Mouse (Mus musculus) gastrocnemius, postnatal 4 days (tissue): ENCODE results near the gene Repin1. TPM values are rescaled to one million over a fixed set of nuclear protein-coding genes. Genes with fewer than 3 reads are reported as not detected.

Source experiments
- DNase-seq, 2 experiments: peaks; one replicate each; pipeline ENCODE4 v3.0.0; 2021 to 2022; ENCODE audit warnings: low spot score in 2 of 2, mixed read lengths in 2 of 2
- long read RNA-seq, 2 experiments: library from polyadenylated mRNA; stranded (forward); transcript quantifications; one replicate each; pipeline ENCODE4 v2.0.0; 2021
- total RNA-seq, 2 experiments: library from RNA; stranded (reverse); gene quantifications; 2 replicates each; pipeline ENCODE4 v1.2.3; 2021

Gene Repin1
- 10 to 100 TPM; 29.1 to 31.9 TPM for total RNA-seq
- long read RNA-seq, experiment 1, transcript Repin1-201 (3 exons, 3,145 nt) = major isoform, 11 of 31 reads
- long read RNA-seq, experiment 1, partial matches to known transcripts = 1 of 31 reads
- long read RNA-seq, experiment 1, other reads (novel, unspliced or antisense) = 9 of 31 reads
- long read RNA-seq, experiment 2, transcript Repin1-204 (3 exons, 3,057 nt) = minor isoform, 5 of 31 reads
- long read RNA-seq, experiment 2, transcript Repin1-201 (3 exons, 3,145 nt) = major isoform, 7 of 31 reads
- long read RNA-seq, experiment 2, partial matches to known transcripts = 6 of 31 reads
- long read RNA-seq, experiment 2, other reads (novel, unspliced or antisense) = 8 of 31 reads

DNA sequence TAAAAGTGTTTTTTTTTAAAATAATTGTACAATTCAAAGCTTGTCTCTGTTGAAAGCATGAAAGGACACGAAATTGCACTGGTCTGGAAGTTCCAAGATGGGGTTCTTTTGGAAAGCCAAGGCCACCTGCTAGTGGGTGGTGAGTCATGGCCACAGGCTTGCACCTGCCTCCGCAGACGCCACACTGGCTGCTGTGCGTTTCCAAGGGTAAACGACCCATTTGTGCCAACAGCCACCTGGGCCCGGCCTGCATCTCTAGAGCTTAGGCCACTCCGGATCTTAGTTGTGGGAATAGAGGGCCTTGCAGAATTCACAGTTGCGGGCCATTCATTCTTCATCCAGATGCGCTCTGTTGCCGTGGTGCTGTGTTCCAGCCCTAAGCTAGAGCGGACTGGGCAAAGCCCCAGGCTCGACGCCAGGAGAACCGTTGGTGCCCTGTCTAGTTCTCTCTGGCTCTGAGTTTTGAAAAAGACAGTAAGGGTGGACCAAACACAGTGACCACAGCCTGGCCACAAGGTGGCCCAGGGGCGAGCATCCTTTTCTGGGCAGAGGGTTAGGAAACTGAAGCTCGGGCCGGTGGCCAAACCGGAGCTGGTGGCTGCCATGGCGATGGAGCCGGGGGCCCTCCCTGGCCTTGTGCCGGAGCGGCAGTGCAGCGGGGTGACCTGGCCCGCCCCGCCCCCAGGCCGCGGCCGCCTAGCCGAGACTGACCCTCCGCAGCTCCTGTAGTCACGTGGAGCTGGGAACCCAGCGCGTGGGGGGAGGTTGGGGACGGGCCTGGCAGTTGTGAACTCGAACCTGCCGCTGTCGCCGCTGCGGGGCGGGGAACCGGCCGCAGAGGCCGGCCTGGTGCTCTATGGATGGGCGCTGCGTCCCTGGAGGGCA lies at the start of gene Repin1, which contains the start of gene Gm44965:
Gene Repin1, plus strand, starts transcription at position 726 of the 885 bp plus-strand sequence.
Gene Gm44965, plus strand, starts transcription at position 784 of the 885 bp plus-strand sequence.
- DNase-seq = peak; percentile 90 to 96

DNA sequence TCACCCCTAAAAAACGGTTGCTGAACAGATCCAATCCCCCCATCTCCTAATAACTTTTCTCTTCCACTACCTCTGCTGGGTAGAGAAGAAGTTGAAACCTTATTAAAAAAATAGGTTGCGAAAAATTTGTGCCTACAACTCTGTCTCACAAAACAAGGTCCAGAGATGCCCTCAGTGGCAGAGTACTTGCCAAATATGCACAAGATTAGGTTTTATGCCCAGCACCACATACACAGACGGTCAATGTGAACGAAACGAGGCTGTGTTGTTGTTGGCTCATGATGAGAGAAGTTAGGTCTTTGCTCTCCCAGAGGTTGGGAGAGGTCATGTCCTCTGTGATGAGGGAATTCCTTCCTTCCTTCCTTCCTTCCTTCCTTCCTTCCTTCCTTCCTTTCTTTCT lies 48.4 kb upstream of the Repin1 start:
- no peak for DNase-seq

DNA sequence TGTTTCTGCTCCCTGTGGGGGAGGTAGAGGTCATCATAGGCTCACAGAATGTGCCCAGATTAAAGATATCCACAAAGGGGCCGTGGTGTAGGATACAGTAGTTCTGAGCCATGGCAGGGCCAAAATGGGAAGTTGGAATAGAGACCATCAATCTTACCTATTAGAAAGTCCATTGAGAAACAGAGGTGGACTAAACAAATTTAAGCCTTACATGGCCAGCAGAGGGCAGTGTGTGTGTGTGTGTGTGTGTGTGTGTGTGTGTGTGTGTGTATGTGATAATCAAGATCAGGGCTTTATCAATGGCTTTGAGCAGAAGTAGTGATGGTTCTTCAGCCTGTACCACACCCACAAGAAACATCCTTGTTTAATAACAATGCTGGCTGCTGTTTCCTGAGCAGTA lies 47.4 kb upstream of the Repin1 start:
- no peak for DNase-seq

DNA sequence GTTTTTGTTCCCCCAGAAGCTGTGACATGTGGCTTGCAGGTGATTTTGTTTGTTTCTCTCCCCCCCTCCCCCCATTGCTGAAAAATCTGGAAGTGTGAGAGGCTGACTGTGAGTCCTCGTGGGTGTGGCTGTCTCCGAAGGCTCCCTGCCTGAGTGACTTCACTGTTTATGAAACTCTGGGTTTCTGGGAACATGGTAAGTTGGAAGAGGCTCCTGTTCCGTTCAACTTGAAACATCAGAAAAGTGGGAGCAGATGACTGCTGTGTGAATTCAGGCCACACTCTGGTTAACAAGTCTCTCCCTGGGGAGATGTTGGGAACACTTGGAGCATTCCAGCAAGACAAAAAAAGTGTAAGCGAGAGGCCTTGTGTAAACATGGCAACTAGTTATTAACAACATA lies 46.8 kb upstream of the Repin1 start:
- DNase-seq = no peak

DNA sequence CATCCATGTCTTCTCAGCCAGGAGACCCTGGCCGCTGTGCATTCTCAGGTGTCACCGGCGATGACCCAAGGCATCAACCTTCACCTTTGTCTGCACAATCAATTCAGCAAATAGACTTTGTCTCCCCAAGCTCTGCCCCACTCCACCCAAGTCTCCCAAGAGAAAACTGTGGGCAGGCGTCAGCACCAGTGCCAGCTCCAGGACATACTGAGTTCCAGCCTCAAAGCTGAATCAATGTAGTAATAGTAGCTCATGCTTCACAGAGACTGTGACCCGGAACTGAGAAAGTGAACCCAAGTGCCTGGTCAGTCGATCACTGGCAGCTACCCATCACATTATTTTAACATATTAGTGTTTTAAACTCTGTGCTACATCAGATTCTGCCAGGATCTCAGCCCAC lies 45.4 kb upstream of the Repin1 start:
- DNase-seq = no peak

DNA sequence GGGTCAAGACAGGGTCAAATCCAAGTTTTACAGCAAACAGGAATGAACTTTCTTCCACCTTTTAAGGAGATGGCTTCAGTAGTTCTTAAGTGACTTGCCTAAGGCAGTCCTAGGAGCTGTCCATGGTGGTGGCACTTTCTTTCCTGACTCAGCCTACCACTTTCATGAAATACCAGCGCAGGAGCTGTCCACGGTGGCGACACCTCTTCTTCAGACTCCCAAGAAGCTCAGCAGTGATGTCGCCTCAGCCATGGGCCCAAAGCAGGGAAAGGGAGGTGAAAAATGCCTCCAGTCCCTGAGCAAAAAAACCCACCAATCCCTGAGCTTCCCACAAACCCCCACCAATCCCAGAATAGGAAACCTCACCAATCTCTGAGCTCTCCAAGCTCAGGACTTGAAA lies 40.8 kb upstream of the Repin1 start:
- no peak for DNase-seq

DNA sequence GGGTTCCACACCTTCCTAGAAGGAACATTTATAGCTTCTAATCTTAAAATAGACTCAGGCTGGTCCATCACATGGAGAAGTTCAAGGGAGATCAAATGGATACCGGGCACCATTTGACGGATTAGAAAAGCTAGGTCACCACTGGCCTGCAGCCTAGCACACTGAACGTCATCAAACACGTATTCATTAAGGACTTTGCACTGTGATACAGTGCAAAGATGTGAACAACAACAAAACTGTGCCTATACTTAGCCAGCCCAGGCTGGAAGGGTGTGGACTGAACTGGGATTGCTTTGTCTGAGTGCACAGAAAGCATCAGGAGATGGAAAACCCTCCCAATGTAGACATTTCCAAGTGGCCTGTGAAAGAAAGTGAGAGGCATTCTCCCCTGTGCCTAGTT lies 39.9 kb upstream of the Repin1 start:
- DNase-seq = no peak

DNA sequence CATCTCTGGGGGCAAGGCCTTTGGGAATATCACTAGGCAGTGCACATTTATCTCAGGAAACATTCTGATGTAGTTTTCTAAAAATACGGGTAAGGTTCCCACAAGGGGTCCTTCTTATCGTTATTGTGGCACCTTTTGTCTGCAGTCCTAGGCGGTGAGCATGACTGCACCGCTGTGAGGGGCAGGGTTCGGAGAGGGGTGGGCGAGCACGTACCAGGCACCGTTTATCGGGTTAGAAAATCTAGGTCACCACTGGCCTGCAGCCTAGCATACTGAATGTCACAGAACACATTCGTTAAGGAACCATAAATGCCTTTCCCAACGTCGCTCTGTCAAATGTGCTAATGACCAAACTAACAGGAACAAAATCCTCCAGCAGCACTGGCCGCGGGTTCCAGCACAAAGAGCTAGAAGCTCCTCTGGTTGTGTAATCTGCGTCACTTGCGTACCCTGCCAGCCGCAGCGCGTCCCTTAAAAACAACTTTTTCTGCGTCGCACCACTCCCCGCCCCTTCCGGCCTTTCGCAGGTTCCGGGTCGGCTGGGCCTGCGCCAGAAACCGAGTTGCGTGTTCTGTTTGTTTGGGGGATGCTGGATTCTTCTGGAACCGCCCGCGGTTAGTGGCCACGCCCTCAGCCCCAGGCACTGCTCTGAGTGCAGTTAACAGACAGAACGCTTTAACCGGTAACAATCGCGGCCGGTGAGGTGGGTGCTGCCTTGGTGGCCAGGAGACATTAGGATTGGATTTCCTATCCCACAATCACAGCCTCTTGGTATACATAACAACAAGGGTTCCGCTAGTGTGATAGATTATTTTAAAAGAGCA lies 39.2 kb upstream of the Repin1 start, which contains the start of gene Lrrc61:
Gene Lrrc61, plus strand, starts transcription at position 517 of the 824 bp plus-strand sequence.
- peak; percentile 97 to 99 for DNase-seq

DNA sequence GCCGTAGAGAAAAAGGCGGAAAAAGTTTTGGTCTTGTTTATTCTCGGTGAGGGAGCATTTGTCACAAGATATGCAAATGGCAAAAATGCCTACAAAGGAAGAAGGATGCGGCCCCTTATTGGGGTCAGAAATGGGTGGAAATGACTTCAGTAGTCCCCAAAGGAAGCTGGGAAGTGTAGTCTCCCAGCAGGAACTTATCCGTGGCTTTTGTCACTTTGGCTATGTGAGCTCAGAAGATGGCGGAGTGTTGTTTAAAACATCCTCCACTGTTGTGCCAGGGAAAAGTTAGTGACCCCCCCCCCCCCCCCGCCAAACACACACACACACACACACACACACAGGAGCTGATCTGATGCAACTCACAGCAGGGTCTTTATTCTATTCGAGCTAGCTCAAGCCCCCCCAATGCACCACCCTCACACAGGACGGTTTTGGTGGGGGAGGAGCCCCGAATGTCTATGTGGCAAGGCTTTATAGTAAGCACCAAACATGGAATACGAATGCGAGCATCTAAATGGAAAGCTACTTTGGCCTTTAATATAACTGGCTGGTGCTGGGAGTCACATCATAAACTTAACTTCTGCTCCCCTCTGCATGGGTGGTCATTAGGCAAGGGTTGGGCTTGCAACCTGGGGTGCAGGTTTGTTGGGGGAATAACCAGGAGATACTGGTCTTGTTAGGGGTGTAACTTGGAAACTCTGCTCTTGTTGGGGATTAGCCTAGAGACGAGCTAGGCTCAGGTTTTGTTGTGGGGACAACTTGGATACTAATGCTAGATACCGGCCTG lies 38.4 kb upstream of the Repin1 start:
- DNase-seq = no peak

DNA sequence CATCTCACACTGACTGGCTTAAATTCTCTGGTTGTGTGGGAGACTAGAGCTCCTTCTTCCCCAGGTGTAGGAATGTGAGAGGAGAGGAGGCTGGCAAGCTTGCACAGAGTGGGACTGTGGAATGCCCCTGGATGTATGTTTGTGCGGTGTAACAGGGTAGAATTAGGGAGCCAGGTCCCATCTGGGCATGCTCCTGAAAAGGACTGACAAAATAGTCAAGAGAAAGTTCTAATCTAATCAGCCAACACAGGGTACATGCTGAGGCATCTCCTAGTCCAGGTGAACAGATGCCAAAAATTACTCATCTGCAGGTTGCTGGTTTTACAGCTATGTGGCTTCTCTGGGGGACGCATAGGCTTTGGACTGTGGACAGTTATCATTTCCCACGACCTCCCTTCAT lies 37.7 kb upstream of the Repin1 start:
- DNase-seq = no peak

DNA sequence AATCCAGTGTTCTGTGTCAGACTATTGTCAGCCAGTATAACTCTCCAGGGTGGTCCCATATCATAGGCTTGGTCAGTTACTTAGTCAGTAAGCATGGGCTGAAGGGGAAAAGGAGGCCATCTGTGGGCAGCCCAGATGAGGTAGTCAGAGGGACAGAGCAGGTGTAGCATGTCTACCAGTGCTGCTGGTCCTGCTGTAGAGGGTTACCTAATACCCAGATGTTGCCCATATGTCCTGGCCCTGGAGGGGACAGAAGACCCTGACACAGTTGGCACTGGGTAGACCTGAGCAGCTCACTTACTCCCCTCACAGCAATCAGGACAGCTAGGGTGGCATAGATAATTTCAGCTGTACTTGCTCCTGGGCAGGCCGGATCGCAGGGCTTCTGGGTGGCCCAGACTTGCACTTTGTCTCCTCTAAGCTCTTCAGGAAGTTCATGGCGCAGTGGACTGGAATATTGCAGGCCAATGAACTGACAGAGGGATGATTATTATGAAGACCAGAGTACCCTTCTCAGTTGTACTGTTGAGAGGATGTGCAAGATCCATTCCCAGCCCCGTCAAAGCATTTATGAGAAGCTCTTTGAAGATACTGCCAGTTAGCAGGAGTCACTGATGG lies 27.9 kb upstream of the Repin1 start:
- DNase-seq = no peak

DNA sequence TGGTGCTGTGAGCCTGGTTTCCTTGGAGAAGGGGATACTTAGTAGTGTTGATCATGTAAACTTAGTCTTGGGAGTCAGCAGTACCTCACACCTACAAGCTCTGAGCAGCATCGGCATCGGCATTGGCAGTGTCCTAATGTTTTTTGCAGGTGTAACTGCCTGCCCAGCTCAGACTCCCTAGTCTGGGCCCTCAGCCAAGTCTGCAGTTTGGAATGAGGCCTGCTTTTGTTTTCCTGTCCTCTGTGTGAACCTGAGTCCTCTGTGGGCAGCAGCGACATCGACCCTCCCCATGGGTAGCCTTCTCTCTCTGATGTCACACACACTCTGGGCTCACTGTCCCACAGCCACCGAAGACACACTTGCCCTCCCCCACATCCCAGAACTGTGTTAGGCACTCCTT lies 27.4 kb upstream of the Repin1 start:
- peak; percentile 47 to 65 for DNase-seq

DNA sequence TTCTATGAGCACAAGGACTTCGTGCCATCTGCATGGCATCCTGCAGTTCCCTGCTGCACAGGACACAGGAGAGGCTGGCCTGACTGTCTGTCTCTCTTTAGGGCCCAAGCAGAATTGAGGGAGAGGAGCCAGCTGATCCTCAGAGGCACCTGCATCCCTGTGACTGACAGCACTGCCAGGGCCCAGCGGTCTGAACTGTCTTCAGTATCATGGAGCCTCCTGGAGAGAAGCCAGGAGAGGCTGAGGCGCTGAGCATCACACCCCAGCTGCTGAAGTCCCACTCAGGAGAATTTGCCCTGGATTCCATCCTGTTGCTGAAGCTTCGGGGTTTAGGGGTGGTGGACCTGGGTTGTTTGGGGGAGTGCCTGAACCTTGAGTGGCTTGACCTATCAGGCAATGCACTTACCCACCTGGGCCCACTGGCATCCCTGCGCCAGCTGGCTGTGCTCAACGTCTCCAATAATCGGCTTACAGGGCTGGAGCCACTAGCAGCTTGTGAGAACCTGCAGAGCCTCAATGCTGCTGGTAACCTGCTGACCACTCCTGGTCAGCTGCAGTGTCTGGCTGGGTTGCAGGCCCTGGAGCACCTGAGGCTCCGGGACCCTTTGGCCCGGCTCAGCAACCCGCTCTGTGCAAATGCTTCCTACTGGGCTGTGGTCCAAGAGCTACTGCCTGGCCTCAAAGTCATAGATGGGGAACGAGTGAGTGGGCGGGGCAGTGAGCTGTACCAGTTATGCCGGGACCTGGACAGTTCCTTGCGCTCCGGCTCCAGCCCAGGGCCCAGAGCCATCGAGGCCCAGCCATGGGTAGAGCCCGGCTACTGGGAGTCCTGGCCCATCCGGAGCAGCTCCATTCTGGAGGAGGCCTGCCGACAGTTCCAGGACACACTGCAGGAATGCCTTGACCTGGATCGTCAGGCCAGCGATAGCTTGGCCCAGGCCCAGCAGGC lies 25.4 kb upstream of the Repin1 start:
- peak; percentile 39 to 56 for DNase-seq

DNA sequence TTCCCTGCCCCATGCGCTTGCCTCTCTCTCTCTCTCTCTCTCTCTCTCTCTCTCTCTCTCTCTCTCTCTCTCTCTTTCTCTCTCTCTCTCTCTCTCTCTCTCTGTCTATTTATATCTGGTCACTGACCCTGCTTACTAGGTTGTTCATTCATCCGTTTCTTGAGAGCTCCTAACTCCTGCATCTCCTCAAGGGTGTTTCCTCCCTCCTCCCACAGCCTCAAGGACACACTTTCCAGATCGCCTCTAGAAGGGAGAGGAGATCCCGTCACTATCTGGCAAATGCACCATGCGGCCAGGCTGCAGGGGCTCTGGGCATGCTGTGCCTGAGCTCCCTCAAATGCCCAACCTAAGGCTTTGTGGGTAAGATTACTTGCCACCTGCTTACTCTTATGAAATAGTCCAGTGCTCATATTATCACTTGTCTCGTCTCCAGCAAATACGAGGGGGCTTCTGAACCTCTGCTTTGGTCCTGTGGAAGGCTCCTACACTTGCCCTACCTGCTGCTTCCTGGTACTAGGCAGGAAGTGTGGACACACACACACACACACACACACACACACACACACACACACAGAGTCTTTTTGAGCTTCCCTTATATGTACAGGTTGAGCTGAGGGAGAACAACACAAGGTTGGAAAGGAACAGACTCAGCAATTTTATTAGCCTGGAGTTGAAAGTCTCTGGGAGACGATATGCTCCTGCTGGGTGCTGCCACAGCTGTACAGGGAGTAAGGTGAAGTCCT lies 24.4 kb upstream of the Repin1 start:
- DNase-seq = no peak

DNA sequence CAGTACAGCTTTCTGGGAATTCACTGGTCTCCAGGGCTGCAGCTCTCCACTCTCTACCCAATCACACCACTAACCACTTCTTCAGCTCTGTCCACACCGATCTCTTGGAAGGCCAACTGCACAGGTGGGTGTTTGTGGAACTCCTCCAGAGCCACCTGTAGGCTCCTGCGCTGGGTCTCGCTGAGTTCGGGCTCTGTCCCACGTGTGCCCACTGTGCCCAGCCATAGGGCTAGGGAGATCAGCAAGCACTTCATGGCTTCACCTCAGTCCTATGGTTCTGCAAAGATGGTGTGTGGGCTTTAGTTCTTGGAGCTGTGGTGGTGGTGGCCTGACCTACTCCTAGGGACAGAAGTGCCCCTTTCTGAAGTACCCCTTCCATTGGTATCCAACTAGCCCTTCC lies 21.7 kb upstream of the Repin1 start:
- no peak for DNase-seq

DNA sequence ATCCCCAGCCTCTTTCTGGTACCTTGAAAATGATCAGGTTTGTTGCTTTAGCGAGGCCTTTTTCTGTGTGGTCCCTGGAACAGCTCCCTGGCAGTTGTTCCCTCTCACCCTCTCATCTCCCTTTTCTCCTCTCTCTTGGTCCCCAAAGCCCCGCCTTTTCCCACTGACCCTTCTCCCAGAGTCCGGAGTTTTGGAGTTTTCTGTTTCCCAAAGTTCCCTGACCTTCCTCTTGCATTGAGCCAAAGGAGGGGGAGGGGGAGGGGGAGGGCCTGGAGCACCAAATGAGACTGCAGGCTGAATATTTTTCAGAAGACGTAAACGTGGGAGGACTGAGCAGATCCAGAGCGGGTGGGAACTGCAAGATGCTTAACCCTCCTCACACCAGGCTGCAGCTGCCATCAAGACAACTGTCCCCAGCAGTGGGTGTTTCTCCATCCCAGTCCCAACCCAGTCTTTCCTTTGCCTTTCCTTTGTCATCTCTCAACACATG lies 21.1 kb upstream of the Repin1 start, which contains the start of gene Rarres2:
Gene Rarres2, minus strand, starts transcription at position 218 of the 490 bp plus-strand sequence.
- peak in 1 of 2 experiments; percentile 60 for DNase-seq

DNA sequence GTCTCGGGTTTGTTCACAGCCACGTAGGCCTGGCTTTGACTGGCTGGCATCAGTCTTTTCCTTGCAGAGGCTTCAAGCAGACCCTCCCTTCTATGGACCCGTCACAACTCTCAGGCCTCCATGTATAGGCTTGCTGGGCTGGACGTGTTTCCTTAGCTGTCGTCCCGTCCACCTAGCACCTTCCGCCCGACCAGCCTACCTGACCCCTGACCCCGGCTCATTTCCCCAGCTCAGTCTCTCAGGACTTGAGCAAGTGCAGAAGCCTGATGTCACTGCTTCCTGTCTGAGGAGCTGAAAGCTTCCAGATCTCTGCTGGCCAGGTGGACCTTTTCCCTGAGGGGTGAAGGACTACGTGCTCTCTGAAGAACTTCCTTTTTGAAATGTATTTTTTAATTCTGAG lies 20.4 kb upstream of the Repin1 start:
- DNase-seq = no peak

DNA sequence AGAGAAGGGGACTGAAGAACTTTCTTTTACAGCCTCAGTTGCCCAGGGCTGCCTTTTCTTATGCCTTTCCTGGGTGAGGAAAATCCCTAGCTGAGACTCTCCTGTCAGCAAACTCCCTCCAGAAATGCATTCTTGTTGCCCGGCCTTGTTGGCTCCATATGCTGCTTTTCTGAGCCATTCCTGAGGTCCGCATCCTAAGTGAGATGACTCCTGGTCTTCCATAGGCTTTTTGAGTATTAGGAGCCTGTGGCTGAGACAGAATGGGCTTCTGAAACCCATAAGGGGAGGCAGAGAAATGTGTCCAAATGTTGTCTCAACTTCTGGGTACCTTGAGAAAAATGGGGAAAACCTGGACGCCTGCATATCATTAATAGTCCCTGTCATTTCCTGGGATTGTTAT lies 19.7 kb upstream of the Repin1 start:
- DNase-seq = no peak
